Mouse (Mus musculus) Patski (cell line): ENCODE data around the gene Soga1. TPM values are rescaled to one million over a fixed set of nuclear protein-coding genes. Genes with fewer than 3 reads are reported as not detected.

Source experiments
- ATAC-seq: fragments of 100-300 bp; one replicate; pipeline ENCODE4 v1.8.0; 2021
- CTCF ChIA-PET: fragments of 350-600 bp; sonication (Branson Sonifier 250); formaldehyde crosslinking; loops from one replicate; lab custom pipeline; 2022; ENCODE audit warnings: inconsistent platforms; lab: Charles Lee
- POLR2A ChIA-PET: fragments of 350-600 bp; sonication (Branson Sonifier 250); formaldehyde crosslinking; loops from one replicate; lab custom pipeline; 2022; ENCODE audit warnings: antibody characterized with exemption, inconsistent platforms; lab: Charles Lee
- DNase-seq: peaks from one replicate; pipeline ENCODE4 v3.0.0-alpha.2; 2011; ENCODE audit warnings: low read depth, low spot score
- H3K27me3 ChIP-seq: fragments of 371-371 bp; one replicate; pipeline ENCODE4 v1.5.1; 2021
- CTCF ChIP-seq: fragments of 100-300 bp; IDR thresholded peaks from one replicate; pipeline ENCODE4 v1.5.1; 2021
- in situ Hi-C: fragments of 300-500 bp; cut with MboI; formaldehyde crosslinking; loops from 3 replicates; pipeline ENCODE4 v1.11.1; 2018; ENCODE audit warnings: low pct_unique_long_range_greater_than_20kb, mixed read lengths
- polyA plus RNA-seq: library from polyadenylated mRNA; unstranded; gene quantifications from one replicate; pipeline ENCODE4 v1.2.3, GENCODE M21; 2021

Soga1 gene
- polyA plus RNA-seq, 1 experiment from 2014 or later, result 35.3 TPM

DNA sequence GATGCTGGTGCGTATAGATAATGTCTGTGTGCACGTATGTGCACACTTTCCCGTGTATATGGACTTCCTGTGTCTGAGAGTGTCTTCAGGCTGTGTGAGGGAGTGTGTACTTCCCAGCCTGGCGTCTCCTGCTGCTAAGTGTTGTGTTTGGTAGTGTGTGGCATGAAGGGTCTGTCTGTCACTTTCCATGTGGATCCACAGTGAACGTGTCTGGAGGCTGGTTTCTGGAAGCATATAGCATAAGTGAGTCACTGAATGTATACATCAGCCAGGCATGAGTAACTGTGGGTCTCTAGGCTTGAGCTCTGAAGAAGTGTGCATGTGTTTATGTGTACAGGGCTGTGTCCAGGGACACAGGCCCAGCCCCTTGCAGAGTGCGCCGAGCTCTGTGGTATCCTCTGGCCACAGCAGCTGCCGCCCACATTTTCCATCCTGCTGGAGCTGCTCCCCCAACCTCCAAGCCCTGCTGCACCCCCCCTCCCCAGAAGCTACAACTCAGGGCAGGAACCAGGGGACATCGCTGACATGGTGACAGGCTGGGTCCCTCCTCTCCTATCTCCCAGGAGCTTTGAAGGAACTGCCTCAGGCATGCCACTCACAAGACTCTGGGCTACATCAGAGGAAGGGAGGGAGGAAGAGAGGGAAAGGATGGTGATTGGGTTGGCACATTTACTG lies 5.5 kb downstream of the Soga1 start:
- H3K27me3 ChIP-seq, result no peaks in the 10 kb centered on the region
- ChIA-PET POLR2A (no interaction called here), CTCF (interaction anchor here (1.2 to 2.0 kb wide), 3 partner anchors 11 to 49 kb away, joined by 3 to 4 read pairs (median 4); no protein-coding TSS in a partner anchor)
- TF ChIP-seq CTCF, result no peak
- in situ Hi-C loops, result no loop called here
- no peak for ATAC-seq
- DNase-seq, result no peak

DNA sequence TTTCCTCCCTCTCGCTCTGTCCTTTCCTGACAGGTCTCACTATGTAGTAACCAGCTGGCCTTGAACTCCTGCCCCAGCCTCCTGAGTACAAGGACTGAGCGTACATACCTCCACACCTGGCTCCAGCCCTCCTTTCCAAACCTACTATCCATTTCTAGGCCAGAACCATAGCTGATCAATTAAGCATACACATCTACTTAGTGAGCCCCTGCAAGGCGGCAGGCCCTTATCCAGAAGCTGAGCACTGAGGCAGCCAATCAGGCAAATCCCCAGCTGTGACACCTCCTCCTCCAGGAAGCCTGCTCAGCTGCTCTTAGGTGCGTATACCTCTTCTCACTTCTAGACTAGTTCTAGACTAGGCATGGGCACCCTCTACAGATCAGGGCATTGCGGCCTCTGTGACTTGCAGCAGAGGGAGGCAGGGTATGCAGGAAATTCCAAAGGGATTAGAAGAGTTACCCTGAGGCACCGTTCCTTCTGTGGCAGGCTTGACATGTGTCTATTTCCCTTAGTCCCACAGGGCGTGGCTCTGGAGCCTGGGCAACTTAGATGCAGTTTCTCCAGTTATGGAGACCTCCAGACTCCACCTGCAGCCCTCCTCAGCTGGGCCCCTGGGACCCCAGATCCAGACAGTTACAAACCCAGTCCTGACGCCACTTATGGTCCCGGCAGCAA lies 6.6 kb downstream of the Soga1 start:
- POLR2A ChIA-PET, result interaction anchor here (0.6 to 1.9 kb wide), 3 partner anchors 18 to 39 kb away, joined by 3 to 5 read pairs (median 3); no protein-coding TSS in a partner anchor
- H3K27me3 ChIP-seq, result no peaks in the 10 kb centered on the region
- no peak for TF ChIP-seq CTCF
- CTCF ChIA-PET, result interaction anchor here (1.5 kb wide), 1 partner anchor 9 kb away, joined by 3 read pairs; no protein-coding TSS in a partner anchor
- DNase-seq, result peak; percentile 66
- in situ Hi-C loops, result no loop called here
- ATAC-seq, result peak; percentile 40

DNA sequence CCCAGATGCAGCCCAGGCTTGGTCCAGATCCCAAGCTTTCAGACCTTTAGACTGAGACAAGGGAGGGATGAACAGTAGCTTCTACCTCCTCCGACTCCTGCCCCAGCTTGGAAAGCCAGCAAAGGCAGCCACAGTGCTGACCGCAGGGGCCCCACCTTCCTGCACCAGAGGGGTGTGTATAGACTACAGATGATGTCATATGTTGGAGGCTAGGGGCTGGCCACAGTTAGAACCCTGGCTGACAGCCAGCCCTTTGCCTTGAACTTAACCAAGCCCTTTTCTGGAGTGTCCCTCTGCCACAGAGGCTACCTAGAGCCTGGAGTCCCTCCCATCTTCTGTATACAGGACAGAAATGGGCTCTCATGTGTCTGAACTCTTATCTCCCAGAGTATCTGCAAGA lies 7.5 kb downstream of the Soga1 start:
- DNase-seq (peak; percentile 77), ATAC-seq (peak; percentile 37)
- no peaks in the 10 kb centered on the region for H3K27me3 ChIP-seq
- POLR2A ChIA-PET, result interaction anchor here (0.8 to 1.9 kb wide), 3 partner anchors 17 to 57 kb away, joined by 3 to 7 read pairs (median 5); no protein-coding TSS in a partner anchor
- in situ Hi-C loops, result no loop called here
- CTCF ChIA-PET, result interaction anchor here (1.5 to 2.1 kb wide), 2 partner anchors 9 to 13 kb away, joined by 3 to 6 read pairs; no protein-coding TSS in a partner anchor
- no peak for TF ChIP-seq CTCF

DNA sequence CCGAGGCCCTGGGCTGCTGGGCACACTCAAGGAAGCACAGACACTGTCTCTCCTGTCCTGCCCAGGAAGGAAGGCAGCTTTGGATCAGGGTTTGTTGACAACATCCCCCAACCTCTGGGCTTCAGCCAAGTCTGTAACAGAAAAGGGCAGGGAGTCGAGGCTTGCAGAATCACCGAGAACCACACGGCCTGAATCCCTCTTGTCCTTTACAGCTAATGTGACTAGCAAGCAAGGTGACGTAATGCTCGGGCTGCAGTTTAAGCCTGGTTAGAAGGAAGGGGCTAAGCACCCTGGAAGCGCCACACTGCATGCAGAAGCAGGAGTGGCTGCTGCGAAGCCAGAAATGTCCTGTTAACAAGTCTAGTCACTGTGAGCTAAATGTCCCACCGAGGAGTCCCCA lies 8.7 kb downstream of the Soga1 start:
- CTCF ChIA-PET, result interaction anchor here (2.1 kb wide), 1 partner anchor 12 kb away, joined by 6 read pairs; no protein-coding TSS in a partner anchor
- TF ChIP-seq CTCF, result no peak
- ATAC-seq, result no peak
- in situ Hi-C loops, result no loop called here
- H3K27me3 ChIP-seq, result no peaks in the 10 kb centered on the region
- DNase-seq, result no peak
- POLR2A ChIA-PET, result interaction anchor here (0.7 to 1.1 kb wide), 2 partner anchors 12 to 18 kb away, joined by 3 read pairs; no protein-coding TSS in a partner anchor

DNA sequence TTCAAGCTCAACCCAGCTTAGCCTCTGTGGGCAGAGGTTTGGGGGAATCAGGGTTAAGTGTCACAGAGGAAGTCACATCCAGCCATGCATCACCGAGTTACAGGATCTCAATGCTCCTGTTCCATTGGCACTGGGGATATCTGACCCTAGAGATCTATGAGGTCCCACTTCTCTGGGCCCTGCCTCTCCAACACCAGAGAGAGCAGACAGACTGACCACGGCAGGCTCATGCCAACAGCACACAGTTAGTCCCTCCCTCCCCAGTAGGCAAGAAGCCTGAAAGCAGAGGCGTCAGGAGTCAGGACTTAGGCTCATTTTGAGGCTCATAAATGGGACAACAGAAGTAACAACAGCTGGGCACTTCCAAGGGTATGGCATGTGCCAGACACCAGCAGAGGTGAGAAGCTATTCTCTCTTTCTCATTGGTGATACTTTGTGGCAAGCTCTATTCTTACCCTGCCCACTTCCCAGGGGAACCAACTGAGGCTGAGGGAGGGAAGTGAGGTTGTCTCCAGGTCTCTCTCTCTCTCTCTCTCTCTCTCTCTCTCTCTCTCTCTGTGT lies 9.2 kb downstream of the Soga1 start:
- ChIA-PET POLR2A (interaction anchor here (0.7 to 1.1 kb wide), 4 partner anchors 12 to 1890 kb away, joined by 3 to 8 read pairs (median 3); no protein-coding TSS in a partner anchor), CTCF (interaction anchor here (2.1 kb wide), 1 partner anchor 12 kb away, joined by 6 read pairs; no protein-coding TSS in a partner anchor)
- no peak for TF ChIP-seq CTCF
- DNase-seq (no peak), ATAC-seq (no peak)
- in situ Hi-C loops, result no loop called here
- H3K27me3 ChIP-seq, result no peaks in the 10 kb centered on the region

DNA sequence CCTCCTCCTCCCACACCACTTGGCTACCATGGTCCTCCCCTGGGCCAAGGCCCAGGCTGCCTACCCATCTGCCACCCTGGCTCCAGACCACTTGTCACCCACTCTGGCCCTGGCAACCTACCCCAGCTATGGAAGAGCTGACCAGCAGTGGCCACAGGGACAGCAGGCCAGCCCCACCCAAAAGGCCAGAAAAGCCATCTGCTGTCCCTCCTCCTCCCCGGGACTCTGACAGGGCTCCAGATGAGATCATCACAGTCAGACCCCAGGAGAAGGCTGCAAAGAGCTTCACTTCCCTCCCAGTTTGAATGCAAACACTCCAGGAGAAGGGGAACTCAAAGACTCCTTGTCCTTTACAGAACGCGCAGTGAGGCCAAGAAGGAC lies 9.7 kb downstream of the Soga1 start:
- in situ Hi-C loops, result no loop called here
- TF ChIP-seq CTCF, result no peak
- ChIA-PET CTCF (interaction anchor here (2.1 kb wide), 1 partner anchor 11 kb away, joined by 6 read pairs; no protein-coding TSS in a partner anchor), POLR2A (interaction anchor here (0.7 to 1.1 kb wide), 3 partner anchors 17 to 1890 kb away, joined by 3 to 8 read pairs (median 3); no protein-coding TSS in a partner anchor)
- H3K27me3 ChIP-seq, result no peaks in the 10 kb centered on the region
- DNase-seq (no peak), ATAC-seq (no peak)

DNA sequence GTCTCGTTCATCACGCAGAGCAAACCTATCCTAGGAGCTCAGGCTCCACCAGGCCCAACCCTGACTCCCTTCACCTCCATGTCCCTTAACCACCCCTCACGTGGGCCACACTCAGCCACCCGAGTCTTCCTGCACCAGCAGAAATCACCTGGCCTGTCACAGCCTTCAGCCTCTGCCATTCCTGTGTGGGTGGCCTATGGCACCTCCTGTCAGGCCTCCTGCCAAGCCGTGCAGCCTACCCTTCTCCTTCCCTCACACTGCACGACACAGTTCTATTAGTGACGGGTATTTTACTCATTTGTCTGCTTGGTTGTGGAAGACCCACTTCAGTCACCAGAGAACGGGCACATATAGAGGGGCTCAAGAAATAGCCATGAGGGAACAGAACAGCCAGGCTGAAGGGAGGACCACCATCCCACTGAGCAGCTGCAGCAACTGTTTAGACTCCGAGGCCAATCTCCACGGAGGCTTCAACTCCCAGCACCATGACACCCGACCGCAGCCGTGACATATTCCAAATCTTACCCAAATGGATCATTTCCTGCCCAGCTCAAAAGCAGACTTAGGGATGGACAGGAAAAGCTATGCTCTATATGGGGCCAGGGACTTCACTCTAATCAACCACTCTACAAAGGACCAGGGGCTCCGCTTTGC lies 10.2 kb downstream of the Soga1 start:
- ChIA-PET CTCF (interaction anchor here (1.0 kb wide), 1 partner anchor 8 kb away, joined by 3 read pairs; no protein-coding TSS in a partner anchor), POLR2A (interaction anchor here (1.1 kb wide), 1 partner anchor 1889 kb away, joined by 8 read pairs; no protein-coding TSS in a partner anchor)
- no peaks in the 10 kb centered on the region for H3K27me3 ChIP-seq
- DNase-seq (no peak), ATAC-seq (no peak)
- in situ Hi-C loops, result no loop called here
- TF ChIP-seq CTCF, result no peak

DNA sequence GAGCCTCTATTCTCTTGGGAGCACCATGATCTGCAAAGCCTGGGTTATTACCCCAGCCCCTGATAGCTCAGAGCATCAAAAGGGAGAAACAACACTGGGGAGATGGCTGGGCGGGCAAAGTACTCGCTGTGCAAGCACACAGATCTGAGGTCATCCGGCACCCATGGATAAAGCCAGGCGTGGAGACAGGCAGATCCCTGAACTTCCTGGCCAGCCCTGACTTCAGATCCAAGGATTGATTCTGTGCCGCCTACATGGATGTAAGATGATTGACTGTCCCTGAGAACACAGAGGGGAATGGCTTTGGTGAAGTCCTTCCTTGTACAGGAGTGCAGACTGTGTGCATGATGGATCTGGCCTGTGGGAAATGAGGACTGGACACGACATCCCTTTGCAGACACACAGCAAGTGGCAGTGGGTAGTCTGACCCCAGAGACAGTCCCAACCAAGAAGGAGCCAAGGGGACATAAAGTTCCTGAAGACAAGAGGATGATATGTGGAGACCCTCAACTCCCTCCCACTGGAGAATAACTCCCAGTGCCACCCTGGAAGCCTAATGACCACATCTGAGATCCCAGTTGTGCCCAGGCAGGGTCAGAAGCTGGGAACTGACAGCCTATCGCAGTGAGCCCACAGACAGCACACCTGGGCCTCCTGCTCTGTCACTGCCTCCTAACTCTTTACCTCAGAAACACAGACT lies 12.2 kb downstream of the Soga1 start:
- ChIA-PET CTCF (interaction anchor here (1.0 to 1.9 kb wide), 2 partner anchors 10 to 36 kb away, joined by 3 to 5 read pairs; no protein-coding TSS in a partner anchor), POLR2A (no interaction called here)
- in situ Hi-C loops, result no loop called here
- no peak for TF ChIP-seq CTCF
- H3K27me3 ChIP-seq, result no peaks in the 10 kb centered on the region
- DNase-seq (no peak), ATAC-seq (no peak)

DNA sequence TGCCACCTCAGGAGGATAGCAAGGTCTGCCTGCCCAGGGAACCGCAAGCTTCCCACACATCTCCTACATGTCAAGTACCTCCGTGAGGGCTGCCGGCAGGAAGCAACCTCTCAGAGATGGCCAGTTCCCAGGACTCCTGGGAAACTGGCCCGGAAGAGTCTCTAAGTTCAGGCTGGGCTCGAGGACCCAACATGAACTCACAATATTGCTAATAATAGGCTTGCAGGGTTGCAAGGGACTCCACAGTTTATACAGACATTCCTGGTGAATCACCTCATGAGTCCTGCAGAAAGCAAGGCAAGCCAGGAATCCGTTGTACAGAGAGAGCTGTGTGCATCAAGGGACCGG lies 13.2 kb downstream of the Soga1 start:
- CTCF ChIA-PET, result interaction anchor here (1.0 to 1.9 kb wide), 2 partner anchors 9 to 35 kb away, joined by 3 to 5 read pairs; no protein-coding TSS in a partner anchor
- POLR2A ChIA-PET, result interaction anchor here (0.6 kb wide), 1 partner anchor 12 kb away, joined by 3 read pairs; no protein-coding TSS in a partner anchor
- in situ Hi-C loops, result no loop called here
- DNase-seq, result peak; percentile 62
- no peak for TF ChIP-seq CTCF
- H3K27me3 ChIP-seq, result no peaks in the 10 kb centered on the region
- peak; percentile 58 for ATAC-seq
